Mouse (Mus musculus) erythroblast, embryonic 14.5 days (primary cell): ENCODE measurements around the gene Ssrp1.

Experiments used
- GATA1 ChIP-seq: IDR thresholded peaks from 2 replicates; pipeline ENCODE4 v1.6.1; 2012; ENCODE audit warnings: low read length, inconsistent platforms, mixed read lengths
- TAL1 ChIP-seq: IDR thresholded peaks from 3 replicates; pipeline ENCODE4 v1.6.1; 2012; ENCODE audit warnings: low read length, inconsistent platforms, mixed read lengths

DNA sequence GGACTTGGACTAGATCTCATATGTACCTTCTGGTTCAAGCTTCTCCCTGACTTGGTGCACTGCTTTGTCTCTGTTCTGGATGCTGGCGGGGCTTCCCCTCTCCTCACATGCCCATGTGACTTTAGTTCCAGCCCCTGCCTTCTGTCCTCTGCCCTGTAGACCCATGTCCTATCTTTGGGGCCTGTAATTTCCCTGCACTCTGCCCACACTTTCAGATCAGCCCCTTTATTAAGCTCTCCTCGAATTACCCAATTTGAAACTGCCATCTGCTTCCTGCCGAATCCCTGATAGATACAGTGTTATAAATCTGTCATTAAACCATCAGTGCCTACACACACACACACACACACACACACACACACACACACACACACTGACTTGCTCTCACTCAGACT lies 22.4 kb upstream of the Ssrp1 start:
- no peak for TF ChIP-seq TAL1
- no peak for TF ChIP-seq GATA1
